8 mouse cellular contexts compared by ENCODE assay signal in genomic region chr5:122653112-122653445, GRCm38 (mm10). TPM values are rescaled to one million over a fixed set of nuclear protein-coding genes. Genes with fewer than 3 reads are reported as not detected.
DNase-seq lines count a peak whose midpoint lies in the region; ATAC-seq and TF ChIP-seq lines count a peak whose summit lies in the region.

No protein-coding gene starts in this region.

- no peak overlapping the region for H3K4me3 ChIP-seq in heart, embryonic 16.5 days (ENCODE audit: low read length)
- H3K4me3 ChIP-seq in cerebellum, adult 2 months (replicated peaks; ENCODE audit: insufficient read depth, low read depth, low read length): peak overlapping the region; percentile 20
- no peak overlapping the region for H3K4me3 ChIP-seq in hindbrain, embryonic 11.5 days (ENCODE audit: low read depth, low read length)
- no peak overlapping the region for H3K4me3 ChIP-seq in midbrain, embryonic 14.5 days (replicated peaks; ENCODE audit: low read depth, low read length)

- H3K9me3 ChIP-seq in heart, embryonic 16.5 days (replicated peaks; ENCODE audit: control insufficient read depth, low read length): no peaks in the 10 kb centered on the region
- no peaks in the 10 kb centered on the region for H3K9me3 ChIP-seq in hindbrain, embryonic 11.5 days (ENCODE audit: control insufficient read depth, low read length)
- H3K9me3 ChIP-seq in midbrain, embryonic 14.5 days (ENCODE audit: control insufficient read depth, low read length): no peaks in the 10 kb centered on the region

- 39% methylated on average over 10 of the region's 10 CpGs for WGBS in heart, embryonic 16.5 days
- 4% methylated on average over 10 of the region's 10 CpGs for WGBS in cerebellum, adult 2 months
- WGBS in hindbrain, embryonic 11.5 days: 45% methylated on average over 10 of the region's 10 CpGs
- WGBS in midbrain, embryonic 14.5 days: 31% methylated on average over 10 of the region's 10 CpGs

- TF ChIP-seq POLR2A in cerebellum, adult 2 months (IDR thresholded peaks at IDR 0.05; ENCODE audit: borderline replicate concordance, insufficient read depth, low read length): no peak

- no peak for ATAC-seq in heart, embryonic 16.5 days (replicated peaks; ENCODE audit: extremely low read depth, insufficient read depth, low FRiP score)
- ATAC-seq in hindbrain, embryonic 11.5 days (ENCODE audit: low FRiP score): no peak
- ATAC-seq in midbrain, embryonic 14.5 days (ENCODE audit: low FRiP score, low TSS enrichment): no peak
- ATAC-seq in activated CD4-positive, CD25-positive, alpha-beta regulatory T cell, adult 4 months: no peak

- no peaks in the 10 kb centered on the region for H3K27me3 ChIP-seq in heart, embryonic 16.5 days (ENCODE audit: control insufficient read depth, insufficient read depth, low read length)
- H3K27me3 ChIP-seq in cerebellum, adult 2 months (ENCODE audit: control insufficient read depth, insufficient read depth, low read length): no peaks in the 10 kb centered on the region
- H3K27me3 ChIP-seq in hindbrain, embryonic 11.5 days (ENCODE audit: control insufficient read depth, insufficient read depth, low read length): no peaks in the 10 kb centered on the region
- H3K27me3 ChIP-seq in midbrain, embryonic 14.5 days (ENCODE audit: control insufficient read depth, insufficient read depth, low read length): no peaks in the 10 kb centered on the region

- H3K4me1 ChIP-seq in heart, embryonic 16.5 days (ENCODE audit: control insufficient read depth, insufficient read depth, low read length): peaks cover 18% of the 10 kb centered on the region
- H3K4me1 ChIP-seq in cerebellum, adult 2 months (ENCODE audit: control insufficient read depth, insufficient read depth, low read length): peaks cover 32% of the 10 kb centered on the region
- H3K4me1 ChIP-seq in hindbrain, embryonic 11.5 days (replicated peaks; ENCODE audit: control insufficient read depth, insufficient read depth, low read length): peaks cover 10% of the 10 kb centered on the region
- peaks cover 28% of the 10 kb centered on the region for H3K4me1 ChIP-seq in midbrain, embryonic 14.5 days (ENCODE audit: control insufficient read depth, insufficient read depth, low read length)

- H3K4me2 ChIP-seq in heart, embryonic 16.5 days (ENCODE audit: low read depth, low read length): peak overlapping the region; percentile 31
- H3K4me2 ChIP-seq in hindbrain, embryonic 11.5 days (replicated peaks; ENCODE audit: low read depth, low read length): no peak overlapping the region
- H3K4me2 ChIP-seq in midbrain, embryonic 14.5 days (ENCODE audit: low read length): peak overlapping the region; percentile 24; the same call in 1 of the 2 replicates

- H3K9ac ChIP-seq in heart, embryonic 16.5 days (ENCODE audit: low read length): no peak overlapping the region
- H3K9ac ChIP-seq in hindbrain, embryonic 11.5 days (ENCODE audit: low read depth, low read length): no peak overlapping the region; the same call in 1 of the 2 replicates
- no peak overlapping the region for H3K9ac ChIP-seq in midbrain, embryonic 14.5 days (replicated peaks; ENCODE audit: low read length)

- TF ChIP-seq CTCF in cerebellum, adult 2 months (IDR thresholded peaks at IDR 0.05; ENCODE audit: borderline replicate concordance, insufficient read depth, low read depth, low read length): no peak

- H3K36me3 ChIP-seq in heart, embryonic 16.5 days (ENCODE audit: control insufficient read depth, insufficient read depth): no peaks in the 10 kb centered on the region
- no peaks in the 10 kb centered on the region for H3K36me3 ChIP-seq in hindbrain, embryonic 11.5 days (ENCODE audit: control insufficient read depth, insufficient read depth, low read length)
- H3K36me3 ChIP-seq in midbrain, embryonic 14.5 days (ENCODE audit: control insufficient read depth, insufficient read depth, low read length): no peaks in the 10 kb centered on the region

- DNase-seq in heart, adult 8-10 months (ENCODE audit: low spot score): no peak
- DNase-seq in cerebellum, adult 2 months: peak; percentile 64 to 66
- peak; percentile 27 for DNase-seq in hindbrain, embryonic 11.5 days (ENCODE audit: low spot score)
- DNase-seq in midbrain, embryonic 14.5 days: peak; percentile 53
- DNase-seq in layer of hippocampus, postnatal 14 days (ENCODE audit: low spot score in 2 of 2): no peak
- no peak for DNase-seq in layer of hippocampus, adult 9-10 months (ENCODE audit: low spot score)

- peak overlapping the region; percentile 54 for H3K27ac ChIP-seq in heart, embryonic 16.5 days (ENCODE audit: low read length)
- H3K27ac ChIP-seq in cerebellum, adult 2 months (ENCODE audit: insufficient read depth, low read length): peak overlapping the region; percentile 95
- H3K27ac ChIP-seq in hindbrain, embryonic 11.5 days (ENCODE audit: low read depth, low read length): peak overlapping the region; percentile 34
- H3K27ac ChIP-seq in midbrain, embryonic 14.5 days (replicated peaks; ENCODE audit: low read depth, low read length): peak overlapping the region; percentile 84

RNA-seq across cellular contexts. Expression of gene P2rx7, which starts 9.4 kb away (rescaled TPM):
- 2.0 and 2.7 TPM in 2 replicates for polyA plus RNA-seq in heart, embryonic 16.5 days (2015; fragmentation: Nextera tagmentation; extraction: Ambion mirVana)
- total RNA-seq in heart, adult 8-10 months (2022): 1 to 10 TPM; 3.1 to 3.6 (median 3.4) TPM
- 13.5 and 16.8 TPM in 2 replicates for polyA plus RNA-seq in cerebellum, adult 2 months (2012; rRNA removed)
- 3.4 and 3.5 TPM in 2 replicates for polyA plus RNA-seq in hindbrain, embryonic 11.5 days (2014; fragmentation: Nextera tagmentation; extraction: Ambion mirVana)
- 3.2 and 3.9 TPM in 2 replicates for polyA plus RNA-seq in midbrain, embryonic 14.5 days (2014; fragmentation: Nextera tagmentation; extraction: Ambion mirVana)
- 10 to 100 TPM; 62.3 to 85.8 TPM for polyA plus RNA-seq in activated CD4-positive, CD25-positive, alpha-beta regulatory T cell, adult 4 months (2017; shearing (Covaris generic))
- total RNA-seq in layer of hippocampus, postnatal 14 days (2021): 1 to 10 TPM; 7.8 TPM

RNA-seq across cellular contexts. Expression of gene Ift81, which starts 38.8 kb away (rescaled TPM):
- polyA plus RNA-seq in heart, embryonic 16.5 days (2015; fragmentation: Nextera tagmentation; extraction: Ambion mirVana): 30.6 and 33.1 TPM in 2 replicates
- 10 to 100 TPM; 64.5 to 96.2 (median 80.6) TPM for total RNA-seq in heart, adult 8-10 months (2022)
- 20.4 and 22.3 TPM in 2 replicates for polyA plus RNA-seq in cerebellum, adult 2 months (2012; rRNA removed)
- polyA plus RNA-seq in hindbrain, embryonic 11.5 days (2014; fragmentation: Nextera tagmentation; extraction: Ambion mirVana): 46.1 and 49.1 TPM in 2 replicates
- 56.2 and 64.4 TPM in 2 replicates for polyA plus RNA-seq in midbrain, embryonic 14.5 days (2014; fragmentation: Nextera tagmentation; extraction: Ambion mirVana)
- polyA plus RNA-seq in activated CD4-positive, CD25-positive, alpha-beta regulatory T cell, adult 4 months (2017; shearing (Covaris generic)): 1 to 10 TPM; 2.1 to 6.2 TPM
- total RNA-seq in layer of hippocampus, postnatal 14 days (2021): 10 to 100 TPM; 31.0 to 31.1 TPM

RNA-seq across cellular contexts. Expression of gene P2rx4, which starts 54.3 kb away (rescaled TPM):
- polyA plus RNA-seq in heart, embryonic 16.5 days (2015; fragmentation: Nextera tagmentation; extraction: Ambion mirVana): 21.2 and 21.7 TPM in 2 replicates
- total RNA-seq in heart, adult 8-10 months (2022): 10 to 100 TPM; 16.2 to 19.3 (median 18.5) TPM
- 42.0 and 48.3 TPM in 2 replicates for polyA plus RNA-seq in cerebellum, adult 2 months (2012; rRNA removed)
- 10.8 and 12.4 TPM in 2 replicates for polyA plus RNA-seq in hindbrain, embryonic 11.5 days (2014; fragmentation: Nextera tagmentation; extraction: Ambion mirVana)
- polyA plus RNA-seq in midbrain, embryonic 14.5 days (2014; fragmentation: Nextera tagmentation; extraction: Ambion mirVana): 10.7 and 13.6 TPM in 2 replicates
- 10 to 100 TPM; 27.6 to 32.1 TPM for polyA plus RNA-seq in activated CD4-positive, CD25-positive, alpha-beta regulatory T cell, adult 4 months (2017; shearing (Covaris generic))
- 10 to 100 TPM; 11.0 to 11.4 TPM for total RNA-seq in layer of hippocampus, postnatal 14 days (2021)

Comparison
In these comparisons a context has a peak if more than half of its experiments do, and no peak if none do; other contexts are left out.
1. H3K27ac ChIP-seq: peak in every context shown above with its lines; median percentile 95 in cerebellum, adult 2 months; 84 in midbrain, embryonic 14.5 days; 54 in heart, embryonic 16.5 days; 34 in hindbrain, embryonic 11.5 days.
2. DNase-seq: peak in cerebellum, adult 2 months (2 of 2), hindbrain, embryonic 11.5 days (single experiment) and midbrain, embryonic 14.5 days (single experiment); none in heart, adult 8-10 months (single experiment), layer of hippocampus, postnatal 14 days (0 of 2) and layer of hippocampus, adult 9-10 months (single experiment).